Mouse (Mus musculus): Measurements from ENCODE around the gene Ergic2. TPM values are rescaled to one million over a fixed set of nuclear protein-coding genes. Genes with fewer than 3 reads are reported as not detected.

Gene Ergic2
- polyA plus RNA-seq, 1 experiment from 2014 or later = 191 TPM

DNA sequence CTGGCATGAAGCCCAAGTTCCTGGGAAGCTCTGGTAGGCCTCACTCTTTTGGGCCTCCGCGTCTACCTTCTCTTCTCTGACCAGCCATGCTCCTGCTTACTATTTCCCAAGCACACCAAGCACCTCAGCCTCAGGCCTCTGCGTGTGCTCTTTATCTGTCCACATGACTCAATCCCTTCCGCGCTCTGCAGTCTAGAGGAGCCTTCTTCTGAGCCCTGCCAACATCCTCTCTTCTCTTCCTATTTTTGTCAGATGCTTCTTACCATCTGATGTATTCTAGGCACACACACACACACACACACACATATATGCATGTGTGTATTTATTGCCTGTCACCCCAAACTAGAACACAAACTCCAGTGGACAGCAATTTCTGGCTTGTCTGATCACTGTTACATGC, 29.5 kb upstream of the Ergic2 start:
- DNase-seq (ENCODE audit: low spot score) = no peak
- Histone ChIP-seq H3K4me3 (no peak overlapping the region), H3K27ac (replicated peaks) (no peak overlapping the region), H3K36me3 (replicated peaks) (no peaks in the 10 kb centered on the region), H3K9me3 (no peaks in the 10 kb centered on the region), H3K27me3 (replicated peaks; ENCODE audit: low read depth, poor library complexity, severe bottlenecking) (no peaks in the 10 kb centered on the region), H3K4me1 (no peaks in the 10 kb centered on the region)
- 90% methylated on average over 5 of the region's 5 CpGs for WGBS

DNA sequence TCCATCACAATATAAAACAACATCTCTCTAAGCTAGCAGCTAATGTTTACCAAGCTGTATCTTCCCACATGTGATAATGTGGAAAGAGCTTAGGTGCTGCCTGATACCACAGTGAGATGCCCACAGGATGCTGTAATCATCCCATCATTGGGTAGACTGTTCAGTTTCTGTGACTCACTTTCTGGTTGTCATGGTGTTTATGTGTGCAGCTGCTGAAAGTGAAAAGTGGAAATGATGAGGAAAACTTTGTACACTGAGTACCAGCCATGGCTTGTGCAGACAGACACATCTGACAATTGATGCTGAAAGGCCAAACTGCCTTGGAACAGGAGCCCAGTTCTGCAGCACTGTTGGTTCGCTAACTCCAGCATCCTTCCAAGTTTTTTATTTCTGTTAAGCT, 27.1 kb upstream of the Ergic2 start:
- no peaks in the 10 kb centered on the region for H3K4me1 ChIP-seq
- H3K27ac ChIP-seq (replicated peaks) = no peak overlapping the region
- no peaks in the 10 kb centered on the region for H3K36me3 ChIP-seq (replicated peaks)
- H3K27me3 ChIP-seq (replicated peaks; ENCODE audit: low read depth, poor library complexity, severe bottlenecking) = no peaks in the 10 kb centered on the region
- no peaks in the 10 kb centered on the region for H3K9me3 ChIP-seq
- 90% methylated on average over 1 of the region's 1 CpGs for WGBS
- no peak for DNase-seq (ENCODE audit: low spot score)
- H3K4me3 ChIP-seq = no peak overlapping the region

DNA sequence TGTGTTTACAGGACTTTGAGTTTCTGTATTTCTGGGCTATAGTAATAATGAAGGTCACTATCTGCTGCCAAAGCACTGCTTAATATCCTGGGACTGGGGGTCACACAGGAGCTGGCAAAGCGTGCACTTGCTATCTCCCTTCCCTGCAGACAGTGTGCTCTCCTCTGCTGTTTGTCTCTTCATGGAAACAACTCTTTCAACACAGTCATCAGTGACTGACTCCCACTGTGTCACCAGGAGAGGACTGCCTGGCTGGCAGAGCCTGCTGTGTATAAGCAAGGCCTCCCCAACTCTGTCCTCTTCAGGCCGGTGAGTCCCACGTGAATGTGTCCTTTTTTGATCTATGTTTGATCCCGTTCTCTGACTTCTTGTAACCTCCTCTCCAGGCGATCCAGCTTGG, 25.3 kb upstream of the Ergic2 start:
- H3K27ac ChIP-seq (replicated peaks) = no peak overlapping the region
- H3K36me3 ChIP-seq (replicated peaks) = no peaks in the 10 kb centered on the region
- H3K9me3 ChIP-seq = no peaks in the 10 kb centered on the region
- no peak overlapping the region for H3K4me3 ChIP-seq
- DNase-seq (ENCODE audit: low spot score) = no peak
- no peaks in the 10 kb centered on the region for H3K27me3 ChIP-seq (replicated peaks; ENCODE audit: low read depth, poor library complexity, severe bottlenecking)
- WGBS = 63% methylated on average over 5 of the region's 5 CpGs
- H3K4me1 ChIP-seq = no peaks in the 10 kb centered on the region

DNA sequence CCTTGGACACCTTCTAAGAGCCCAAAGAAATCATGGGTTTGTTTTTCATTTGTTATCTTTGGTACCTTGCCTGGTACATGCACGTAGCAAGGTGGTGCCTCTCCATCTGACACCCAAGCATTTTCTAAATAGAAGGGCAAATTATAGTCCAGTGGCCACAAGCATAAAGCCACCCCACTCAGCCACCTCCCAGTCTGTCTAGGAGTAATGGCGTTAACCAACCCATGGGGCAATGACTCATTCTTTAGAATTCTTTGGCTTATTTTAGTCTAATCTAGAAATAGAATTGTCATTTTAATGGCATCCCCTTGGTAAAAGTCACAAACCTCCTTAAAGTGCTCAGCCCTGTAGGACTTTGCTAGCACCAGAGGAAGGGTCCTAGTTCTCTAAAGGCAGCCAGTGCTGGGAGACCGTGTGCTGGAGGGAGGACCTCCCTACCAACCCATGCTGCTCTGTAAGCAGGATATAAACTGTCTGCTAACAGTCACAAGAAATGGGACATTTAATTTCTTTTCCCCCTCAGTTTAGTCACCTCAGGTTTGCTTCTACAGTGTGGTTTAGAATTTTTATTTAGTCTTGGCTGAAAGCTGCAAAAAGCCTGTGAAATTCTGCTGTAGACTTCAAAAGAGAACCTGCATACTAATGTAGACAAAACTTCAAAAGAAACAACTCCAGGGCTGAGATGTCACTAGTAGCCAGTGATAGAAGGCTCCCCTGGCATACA, 22.1 kb upstream of the Ergic2 start:
- no peak for DNase-seq (ENCODE audit: low spot score)
- H3K4me1 ChIP-seq = no peaks in the 10 kb centered on the region
- no peaks in the 10 kb centered on the region for H3K36me3 ChIP-seq (replicated peaks)
- 79% methylated on average over 3 of the region's 3 CpGs for WGBS
- H3K27ac ChIP-seq (replicated peaks) = no peak overlapping the region
- H3K9me3 ChIP-seq = no peaks in the 10 kb centered on the region
- no peak overlapping the region for H3K4me3 ChIP-seq
- no peaks in the 10 kb centered on the region for H3K27me3 ChIP-seq (replicated peaks; ENCODE audit: low read depth, poor library complexity, severe bottlenecking)

DNA sequence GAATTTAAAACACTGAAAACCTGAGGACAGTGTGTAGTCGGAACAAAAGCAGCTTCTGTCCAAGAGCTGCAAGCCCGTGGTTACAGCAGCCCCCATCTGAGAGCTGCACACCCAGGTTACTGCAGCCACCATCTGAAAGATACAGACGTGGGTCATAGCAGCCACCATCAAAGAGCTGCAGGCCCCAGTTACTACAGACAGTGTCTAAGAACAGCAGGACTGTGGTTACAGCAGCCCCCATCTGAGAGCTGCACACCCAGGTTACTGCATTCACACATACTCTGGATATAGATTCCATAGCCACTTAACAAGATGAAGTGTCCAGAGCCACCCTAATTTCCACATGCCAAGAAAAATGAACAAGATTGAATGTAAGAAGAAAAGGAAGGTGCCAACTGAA, 15.4 kb upstream of the Ergic2 start:
- no peak for DNase-seq (ENCODE audit: low spot score)
- Histone ChIP-seq H3K36me3 (replicated peaks) (no peaks in the 10 kb centered on the region), H3K4me3 (no peak overlapping the region), H3K27me3 (replicated peaks; ENCODE audit: low read depth, poor library complexity, severe bottlenecking) (no peaks in the 10 kb centered on the region), H3K27ac (replicated peaks) (no peak overlapping the region), H3K9me3 (no peaks in the 10 kb centered on the region), H3K4me1 (no peaks in the 10 kb centered on the region)
- 61% methylated on average over 3 of the region's 3 CpGs for WGBS

DNA sequence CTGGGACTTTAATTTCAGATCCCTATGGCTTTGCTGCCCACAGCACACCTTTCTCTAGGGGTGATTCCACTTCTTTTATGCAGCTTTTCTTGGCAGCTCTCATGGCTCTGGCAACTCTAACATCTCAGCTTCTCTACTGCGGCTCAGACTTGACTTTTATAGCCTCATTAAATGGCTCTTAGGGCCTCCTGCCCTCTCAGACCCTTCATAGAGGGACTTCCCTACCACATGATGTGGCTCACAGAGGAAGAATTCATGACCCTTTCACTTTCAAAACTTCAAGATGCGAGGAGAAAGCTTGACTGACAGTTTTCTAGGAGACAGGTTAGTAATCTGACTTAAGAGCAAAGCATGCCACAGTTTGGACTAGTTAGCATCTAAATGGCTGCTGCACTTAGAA, 10.5 kb upstream of the Ergic2 start:
- H3K36me3 ChIP-seq (replicated peaks) = no peaks in the 10 kb centered on the region
- H3K27ac ChIP-seq (replicated peaks) = no peak overlapping the region
- H3K27me3 ChIP-seq (replicated peaks; ENCODE audit: low read depth, poor library complexity, severe bottlenecking) = no peaks in the 10 kb centered on the region
- H3K4me1 ChIP-seq = no peaks in the 10 kb centered on the region
- 84% methylated on average over 2 of the region's 2 CpGs for WGBS
- no peaks in the 10 kb centered on the region for H3K9me3 ChIP-seq
- no peak for DNase-seq (ENCODE audit: low spot score)
- no peak overlapping the region for H3K4me3 ChIP-seq

DNA sequence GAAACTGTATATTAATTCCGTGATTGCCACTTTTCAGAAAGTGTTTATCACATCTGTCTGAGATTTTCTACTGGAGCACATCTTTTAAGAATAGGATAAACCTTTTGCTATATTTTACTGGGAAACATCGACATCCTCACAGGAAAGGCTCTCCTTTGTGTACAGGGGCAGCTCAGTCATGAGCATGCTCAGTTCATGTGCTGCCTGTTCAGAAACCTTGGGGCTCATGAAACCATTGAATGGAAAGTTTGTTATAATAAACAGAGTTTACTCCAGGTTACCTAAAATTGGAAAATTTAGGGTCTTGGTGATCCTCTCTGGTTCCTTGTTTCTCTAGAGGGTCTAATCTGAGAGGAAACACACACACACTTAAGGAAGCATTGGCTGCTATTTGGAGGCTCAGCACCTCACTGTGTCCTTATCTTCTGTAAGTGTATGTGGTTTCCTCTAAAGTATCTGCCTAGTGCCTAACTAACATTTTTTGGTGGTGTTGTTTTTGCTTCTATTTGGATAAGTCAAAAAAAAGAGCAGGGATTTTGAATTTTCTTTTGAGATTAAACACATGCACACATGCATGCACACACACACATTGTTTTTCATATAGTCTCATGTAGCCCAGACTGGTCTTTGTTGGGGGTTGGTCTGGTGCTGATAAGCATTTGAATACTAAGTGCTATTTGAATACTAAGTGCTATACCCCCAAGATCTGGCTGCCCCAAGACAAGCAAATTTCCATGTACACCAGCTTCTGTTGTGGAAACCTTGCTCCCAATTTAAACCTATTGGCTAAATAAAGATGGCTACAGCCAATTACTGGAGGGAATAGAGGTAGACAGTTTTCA, 6.3 kb upstream of the Ergic2 start:
- no peaks in the 10 kb centered on the region for H3K9me3 ChIP-seq
- H3K4me3 ChIP-seq = no peak overlapping the region
- H3K4me1 ChIP-seq = no peaks in the 10 kb centered on the region
- H3K36me3 ChIP-seq (replicated peaks) = no peaks in the 10 kb centered on the region
- no peaks in the 10 kb centered on the region for H3K27me3 ChIP-seq (replicated peaks; ENCODE audit: low read depth, poor library complexity, severe bottlenecking)
- WGBS = 87% methylated on average over 2 of the region's 2 CpGs
- no peak for DNase-seq (ENCODE audit: low spot score)
- H3K27ac ChIP-seq (replicated peaks) = no peak overlapping the region

DNA sequence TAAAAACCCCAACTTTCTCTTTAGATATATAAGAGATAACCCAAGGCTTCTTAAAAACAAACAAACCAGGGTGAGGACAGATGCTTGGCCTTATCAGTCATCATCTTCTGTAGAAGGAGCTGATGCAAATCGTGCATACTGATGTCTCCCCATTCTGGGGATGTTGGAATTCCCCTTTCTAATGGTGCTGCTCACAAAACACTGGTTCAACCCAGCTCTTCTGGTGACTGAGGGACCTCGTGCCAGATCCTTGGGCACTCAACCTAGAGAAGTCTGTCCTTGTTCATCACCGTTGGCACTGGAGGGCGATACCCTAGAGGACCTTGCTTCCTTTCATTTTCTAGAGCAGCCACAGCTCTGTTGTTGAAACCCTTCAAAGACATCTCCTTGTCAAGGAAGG, 4.6 kb upstream of the Ergic2 start:
- no peak overlapping the region for H3K27ac ChIP-seq (replicated peaks)
- no peaks in the 10 kb centered on the region for H3K27me3 ChIP-seq (replicated peaks; ENCODE audit: low read depth, poor library complexity, severe bottlenecking)
- H3K4me1 ChIP-seq = peaks cover 8% of the 10 kb centered on the region
- WGBS = 90% methylated on average over 4 of the region's 4 CpGs
- no peaks in the 10 kb centered on the region for H3K36me3 ChIP-seq (replicated peaks)
- H3K9me3 ChIP-seq = no peaks in the 10 kb centered on the region
- no peak for DNase-seq (ENCODE audit: low spot score)
- no peak overlapping the region for H3K4me3 ChIP-seq

DNA sequence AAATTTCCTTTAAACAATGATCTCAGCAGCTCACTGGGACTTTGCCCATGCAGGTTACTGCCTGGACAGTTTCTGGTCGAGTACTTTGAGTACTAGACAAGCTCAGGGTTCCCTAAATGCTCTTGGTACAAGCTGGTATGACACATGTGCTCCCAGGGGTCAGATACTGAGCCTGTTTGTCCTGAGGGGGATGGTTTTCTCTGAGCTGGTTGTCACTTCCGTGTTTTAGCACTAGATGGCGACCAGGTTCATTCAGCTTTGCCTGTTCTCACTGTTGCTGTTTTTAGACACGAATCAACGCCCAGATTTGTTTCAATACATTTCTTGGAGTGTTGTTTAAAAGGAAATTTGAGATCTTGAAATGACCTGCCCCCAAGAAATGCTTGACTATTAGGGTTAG, 2.6 kb upstream of the Ergic2 start:
- DNase-seq (ENCODE audit: low spot score) = peak; percentile 60
- no peaks in the 10 kb centered on the region for H3K27me3 ChIP-seq (replicated peaks; ENCODE audit: low read depth, poor library complexity, severe bottlenecking)
- WGBS = 12% methylated on average over 5 of the region's 5 CpGs

DNA sequence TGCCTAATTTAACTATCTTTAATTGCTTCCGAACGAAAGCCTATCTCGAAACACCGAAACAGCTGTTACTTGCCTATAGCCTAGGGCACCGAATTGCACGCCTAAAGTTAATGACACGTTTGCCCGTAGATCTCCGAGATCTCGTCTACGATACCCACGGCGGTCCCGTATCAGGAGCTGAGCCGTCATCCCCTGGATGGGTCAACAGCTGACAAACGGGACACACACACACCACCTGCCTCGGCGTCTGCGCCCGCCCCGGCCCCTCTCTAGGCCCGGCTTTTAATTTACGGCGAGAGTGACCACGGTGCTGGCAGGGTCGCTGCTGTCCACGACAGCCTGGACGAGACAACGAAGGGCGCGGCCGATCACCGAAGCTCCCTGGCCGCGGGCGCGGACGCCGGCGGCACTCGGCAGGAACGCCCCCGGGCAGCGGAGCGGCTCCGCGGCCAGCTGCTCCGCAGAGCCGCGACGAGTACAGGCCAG, 740 bp downstream of the Ergic2 start:
- peak overlapping the region; percentile 96 for H3K27ac ChIP-seq (replicated peaks)
- H3K27me3 ChIP-seq (replicated peaks; ENCODE audit: low read depth, poor library complexity, severe bottlenecking) = no peaks in the 10 kb centered on the region
- no peak for DNase-seq (ENCODE audit: low spot score)
- H3K36me3 ChIP-seq (replicated peaks) = peaks cover under 1% of the 10 kb centered on the region; the same call in 1 of the 2 replicates
- peaks cover 17% of the 10 kb centered on the region for H3K4me1 ChIP-seq
- no peaks in the 10 kb centered on the region for H3K9me3 ChIP-seq
- H3K4me3 ChIP-seq = peak overlapping the region; percentile 96
- WGBS = 1% methylated on average over 51 of the region's 51 CpGs

More for the DNA sequence above, 2.6 kb upstream of the Ergic2 start:
- H3K36me3 ChIP-seq (replicated peaks) = no peaks in the 10 kb centered on the region
- peaks cover 17% of the 10 kb centered on the region for H3K4me1 ChIP-seq
- no peak overlapping the region for H3K4me3 ChIP-seq
- H3K9me3 ChIP-seq = no peaks in the 10 kb centered on the region
- H3K27ac ChIP-seq (replicated peaks) = no peak overlapping the region

DNA sequence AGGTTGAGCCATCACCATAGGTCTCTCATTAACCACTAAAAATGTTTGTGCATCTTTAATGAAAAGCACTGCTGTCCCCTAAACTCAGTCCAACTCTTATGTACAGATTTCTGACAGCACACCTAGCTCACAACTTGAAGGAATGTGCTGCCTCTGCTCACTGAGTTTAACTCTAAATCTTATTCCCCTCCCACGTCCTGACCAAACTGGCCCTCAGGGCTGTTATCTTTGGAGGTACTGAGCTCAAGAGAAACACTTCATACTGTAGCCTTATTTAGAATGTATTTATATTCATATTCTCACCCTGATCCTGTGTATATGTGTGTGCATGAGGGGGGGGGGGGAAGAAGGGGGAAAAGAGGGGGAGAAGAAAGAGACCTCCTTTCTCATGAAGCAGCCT, 4.7 kb downstream of the Ergic2 start:
- WGBS = 88% methylated on average over 1 of the region's 1 CpGs
- peaks cover 38% of the 10 kb centered on the region for H3K36me3 ChIP-seq (replicated peaks)

DNA sequence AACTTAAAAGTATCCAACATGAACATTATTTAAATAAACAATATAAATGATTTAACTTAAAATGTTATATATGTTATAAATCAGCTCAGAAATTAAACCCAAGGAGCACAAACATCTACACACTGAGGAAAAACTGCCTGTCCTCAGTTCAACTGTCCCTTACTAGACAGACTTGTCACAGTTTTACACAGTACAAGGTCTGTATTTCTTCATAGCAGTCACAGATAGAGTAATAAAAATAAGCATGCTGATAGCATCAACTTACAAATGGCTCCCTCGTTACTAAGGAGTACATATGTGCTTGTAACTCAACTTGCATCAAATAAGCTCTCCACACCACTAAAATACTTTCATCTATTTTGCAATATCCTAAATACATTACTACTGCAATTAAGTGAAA, 7.0 kb downstream of the Ergic2 start:
- H3K36me3 ChIP-seq (replicated peaks) = peaks cover 58% of the 10 kb centered on the region
- H3K4me3 ChIP-seq = no peak overlapping the region
- no peaks in the 10 kb centered on the region; the same call in 1 of the 2 replicates for H3K4me1 ChIP-seq
- DNase-seq (ENCODE audit: low spot score) = no peak
- H3K27ac ChIP-seq (replicated peaks) = no peak overlapping the region
- H3K27me3 ChIP-seq (replicated peaks; ENCODE audit: low read depth, poor library complexity, severe bottlenecking) = no peaks in the 10 kb centered on the region
- H3K9me3 ChIP-seq = no peaks in the 10 kb centered on the region
- WGBS = 88% methylated on average over 1 of the region's 1 CpGs

More for the DNA sequence above, 4.7 kb downstream of the Ergic2 start:
- H3K4me3 ChIP-seq = no peak overlapping the region
- H3K27ac ChIP-seq (replicated peaks) = no peak overlapping the region
- no peak for DNase-seq (ENCODE audit: low spot score)
- peaks cover 10% of the 10 kb centered on the region for H3K4me1 ChIP-seq
- H3K9me3 ChIP-seq = no peaks in the 10 kb centered on the region
- H3K27me3 ChIP-seq (replicated peaks; ENCODE audit: low read depth, poor library complexity, severe bottlenecking) = no peaks in the 10 kb centered on the region

DNA sequence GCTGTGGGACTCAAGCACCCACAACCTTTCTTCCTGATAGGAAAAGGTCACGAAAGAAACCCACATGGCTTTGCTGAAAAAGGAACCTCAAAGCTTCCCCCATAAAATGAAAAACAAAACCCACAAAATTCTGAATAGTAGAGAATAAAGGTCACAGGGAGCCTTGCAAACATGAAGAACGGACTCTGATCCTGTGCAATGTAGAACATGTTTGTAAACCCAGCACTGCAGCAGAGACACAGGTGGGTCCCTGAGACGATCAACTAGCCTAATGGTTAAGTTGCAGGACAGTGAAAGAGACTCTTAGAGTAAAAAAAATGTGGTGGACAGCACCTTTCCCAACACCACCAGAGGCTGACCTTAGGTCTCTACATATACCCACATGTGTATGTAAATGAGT, 12.4 kb downstream of the Ergic2 start:
- no peak for DNase-seq (ENCODE audit: low spot score)
- WGBS = 96% methylated on average over 3 of the region's 3 CpGs
- H3K27me3 ChIP-seq (replicated peaks; ENCODE audit: low read depth, poor library complexity, severe bottlenecking) = no peaks in the 10 kb centered on the region
- H3K27ac ChIP-seq (replicated peaks) = no peak overlapping the region
- no peak overlapping the region for H3K4me3 ChIP-seq
- H3K4me1 ChIP-seq = no peaks in the 10 kb centered on the region
- H3K36me3 ChIP-seq (replicated peaks) = peaks cover 90% of the 10 kb centered on the region
- no peaks in the 10 kb centered on the region for H3K9me3 ChIP-seq
